Mouse (Mus musculus) C2C12 (cell line): Measurements from ENCODE around the gene Ccdc30. TPM values are rescaled to one million over a fixed set of nuclear protein-coding genes. Genes with fewer than 3 reads are reported as not detected.

Source experiments
- H3K27me3 ChIP-seq: one replicate; pipeline ENCODE4 v1.6.1; 2011; ENCODE audit not compliant: control insufficient read depth, insufficient read depth, insufficient read length
- H3K36me3 ChIP-seq: one replicate; pipeline ENCODE4 v1.6.1; 2011; ENCODE audit not compliant: control insufficient read depth, insufficient read depth
- H3K4me3 ChIP-seq: one replicate; pipeline ENCODE4 v1.5.1; 2011; ENCODE audit warnings: mild to moderate bottlenecking, control low read depth; ENCODE audit not compliant: poor library complexity, insufficient read depth, severe bottlenecking
- H3K79me2 ChIP-seq: one replicate; pipeline ENCODE4 v1.6.1; 2011; ENCODE audit not compliant: control insufficient read depth, insufficient read depth
- H3K79me3 ChIP-seq: one replicate; pipeline ENCODE4 v1.6.1; 2011; ENCODE audit warnings: low read depth, control low read depth
- H3ac ChIP-seq: one replicate; pipeline ENCODE3; 2011; ENCODE audit warnings: low read depth; ENCODE audit not compliant: control insufficient read depth, insufficient read length
- CEBPB ChIP-seq: IDR thresholded peaks from one replicate; pipeline ENCODE4 v1.6.1; 2011; ENCODE audit warnings: low read depth, mild to moderate bottlenecking, control low read depth, moderate library complexity
- CTCF ChIP-seq: IDR thresholded peaks from one replicate; pipeline ENCODE4 v1.5.1; 2011; ENCODE audit not compliant: control insufficient read depth, insufficient read depth, insufficient read length
- FOSL1 ChIP-seq: IDR thresholded peaks from one replicate; pipeline ENCODE4 v1.8.0; 2011; ENCODE audit warnings: mild to moderate bottlenecking, low read length; ENCODE audit not compliant: poor library complexity, insufficient read depth, severe bottlenecking
- MAX ChIP-seq: IDR thresholded peaks from one replicate; pipeline ENCODE4 v1.6.1; 2011; ENCODE audit warnings: mild to moderate bottlenecking, control low read depth
- MYOD1 ChIP-seq: IDR thresholded peaks from one replicate; pipeline ENCODE4 v1.6.1; 2011; ENCODE audit warnings: low read depth; ENCODE audit not compliant: control insufficient read depth, insufficient read length
- MYOG ChIP-seq: IDR thresholded peaks from one replicate; pipeline ENCODE4 v1.6.1; 2011; ENCODE audit not compliant: control insufficient read depth, insufficient read length; ENCODE audit errors: extremely low read depth
- USF1 ChIP-seq: IDR thresholded peaks from one replicate; pipeline ENCODE4 v1.6.1; 2011; ENCODE audit warnings: low read depth, mild to moderate bottlenecking, control low read depth, moderate library complexity
- polyA plus RNA-seq: library from polyadenylated mRNA; unstranded; fragments of >200 nt; fragmentation: generic; extraction: Trizol; gene quantifications from one replicate; pipeline ENCODE4 v1.2.1, GENCODE M21; 2012; ENCODE audit warnings: missing spikeins

The Ccdc30 gene
- polyA plus RNA-seq, 1 experiment, result 0.22 TPM

- Histone ChIP-seq H3K79me3 (no peaks in the 10 kb centered on the region), H3K27me3 (peaks cover 21% of the 10 kb centered on the region), H3K36me3 (no peaks in the 10 kb centered on the region), H3ac (no peak overlapping the region), H3K4me3 (no peak overlapping the region), H3K79me2 (no peaks in the 10 kb centered on the region)
- TF ChIP-seq CTCF (no peak), FOSL1 (no peak), USF1 (no peak), MYOD1 (no peak), MYOG (no peak), MAX (no peak), CEBPB (no peak)
Observed at GRCm38 (mm10) chr4:119359196-119359971, 55.9 kb downstream of the Ccdc30 start.

DNA sequence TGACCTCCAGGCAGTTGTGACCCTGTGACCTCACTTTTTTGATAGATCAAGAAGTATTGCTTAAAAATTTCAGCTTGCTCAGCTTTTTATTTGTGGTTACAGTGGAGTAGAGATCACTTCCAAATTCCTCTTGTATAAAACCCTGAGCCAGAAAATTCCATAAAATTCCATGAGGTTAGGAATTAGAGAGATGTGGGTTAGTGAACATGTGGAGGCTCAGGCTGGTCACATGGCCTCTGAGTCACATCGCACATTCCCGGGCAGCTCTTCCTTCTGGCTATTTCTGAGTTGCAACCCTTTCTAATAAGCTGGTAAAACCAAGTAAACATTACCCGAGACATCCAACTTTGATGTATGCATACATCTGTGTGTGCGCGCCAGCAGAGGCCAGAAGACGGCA, 69.8 kb downstream of the Ccdc30 start:
- no peaks in the 10 kb centered on the region for H3K79me3 ChIP-seq
- no peak overlapping the region for H3K4me3 ChIP-seq
- H3ac ChIP-seq, result no peak overlapping the region
- H3K27me3 ChIP-seq, result peaks cover 7% of the 10 kb centered on the region
- no peaks in the 10 kb centered on the region for H3K36me3 ChIP-seq
- H3K79me2 ChIP-seq, result no peaks in the 10 kb centered on the region
- TF ChIP-seq USF1, result peak; percentile 74
- no peak for TF ChIP-seq CEBPB

GRCm38 (mm10) chr4:119338861-119339361, 76.4 kb downstream of the Ccdc30 start:
- Histone ChIP-seq H3K36me3 (no peaks in the 10 kb centered on the region), H3K27me3 (peaks cover 8% of the 10 kb centered on the region), H3K4me3 (no peak overlapping the region), H3K79me3 (no peaks in the 10 kb centered on the region), H3ac (no peak overlapping the region), H3K79me2 (no peaks in the 10 kb centered on the region)
- TF ChIP-seq CEBPB, result peak; percentile 7
- no peak for TF ChIP-seq FOSL1
- no peak for TF ChIP-seq MAX
- TF ChIP-seq USF1, result no peak

- H3K27me3 ChIP-seq, result peaks cover 8% of the 10 kb centered on the region
- no peaks in the 10 kb centered on the region for H3K79me2 ChIP-seq
- H3K4me3 ChIP-seq, result no peak overlapping the region
- no peak for TF ChIP-seq MYOD1
- no peak for TF ChIP-seq CTCF
- TF ChIP-seq FOSL1, result no peak
- no peak for TF ChIP-seq MAX
- TF ChIP-seq CEBPB, result no peak
- no peak for TF ChIP-seq MYOG
- H3K79me3 ChIP-seq, result no peaks in the 10 kb centered on the region
- no peak overlapping the region for H3ac ChIP-seq
- H3K36me3 ChIP-seq, result no peaks in the 10 kb centered on the region
Observed at GRCm38 (mm10) chr4:119338422-119338821, 76.9 kb downstream of the Ccdc30 start.

GRCm38 (mm10) chr4:119333487-119333886, 81.8 kb downstream of the Ccdc30 start:
- Histone ChIP-seq H3K36me3 (no peaks in the 10 kb centered on the region), H3K4me3 (no peak overlapping the region), H3K79me2 (no peaks in the 10 kb centered on the region), H3K79me3 (no peaks in the 10 kb centered on the region), H3K27me3 (peaks cover 33% of the 10 kb centered on the region), H3ac (no peak overlapping the region)
- TF ChIP-seq CTCF (no peak), MYOG (no peak), CEBPB (no peak), FOSL1 (no peak), MAX (no peak), USF1 (no peak)

GRCm38 (mm10) chr4:119320896-119321550, 94.3 kb downstream of the Ccdc30 start:
- H3K79me2 ChIP-seq, result peaks cover 15% of the 10 kb centered on the region
- no peaks in the 10 kb centered on the region for H3K27me3 ChIP-seq
- TF ChIP-seq FOSL1, result no peak
- TF ChIP-seq MAX, result no peak
- TF ChIP-seq MYOD1, result no peak
- no peak for TF ChIP-seq USF1
- TF ChIP-seq CTCF, result no peak
- no peak for TF ChIP-seq MYOG
- no peak for TF ChIP-seq CEBPB
- H3K79me3 ChIP-seq, result peaks cover 7% of the 10 kb centered on the region
- H3K36me3 ChIP-seq, result peaks cover 23% of the 10 kb centered on the region
- H3ac ChIP-seq, result no peak overlapping the region
- peak overlapping the region; percentile 44 for H3K4me3 ChIP-seq
